Mouse (Mus musculus) ES-Bruce4 (cell line): ENCODE measurements at regions not wholly inside any gene's neighbourhood (a gene's known extent, or its start where the extent isn't known, plus 50 kb on each side); places are given as distances from the start of the nearest gene placed in this dataset.

ENCODE experiments used
- EP300 ChIP-seq: IDR thresholded peaks from 2 replicates; pipeline ENCODE4 v1.6.1; 2011; ENCODE audit warnings: low read depth, low read length; ENCODE audit not compliant: insufficient read depth
- POLR2A ChIP-seq: IDR thresholded peaks from one replicate; pipeline ENCODE4 v1.8.1; 2011; ENCODE audit warnings: low read length; ENCODE audit not compliant: insufficient read depth

DNA sequence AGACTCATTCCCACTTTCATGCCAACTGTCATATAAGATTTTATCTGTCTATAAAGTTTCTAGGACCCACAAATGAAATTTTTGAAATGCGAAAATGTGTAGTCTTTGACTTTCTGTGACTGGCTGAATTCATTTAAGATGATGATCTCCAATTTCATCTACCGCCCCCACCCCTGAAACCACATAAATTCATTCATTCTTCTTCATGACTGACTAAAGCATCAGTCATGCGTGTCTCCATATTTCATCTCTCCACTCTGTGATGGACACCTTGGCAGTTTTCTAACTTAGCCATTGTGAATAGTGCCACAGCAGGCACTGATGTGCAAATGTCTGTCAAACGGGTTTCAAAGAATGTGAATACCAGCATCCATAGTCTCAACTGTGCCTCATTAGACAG is 75.4 kb upstream of the Satb2 start:
- TF ChIP-seq EP300 (no peak), POLR2A (no peak)
